Mouse (Mus musculus) spleen, adult 2 months (tissue): Measurements from ENCODE around the gene Pygl. TPM values are rescaled to one million over a fixed set of nuclear protein-coding genes. Genes with fewer than 3 reads are reported as not detected.

Experiments
- DNase-seq, 2 experiments: peaks; one replicate each; pipeline versions ENCODE4 v3.0.0 to v3.0.0-alpha.2; 2012 to 2021; ENCODE audit warnings: low spot score in 2 of 2, low read depth in 1 of 2
- H3K27ac ChIP-seq: fragments of 200-500 bp; 2 replicates; pipeline ENCODE4 v1.5.1; 2012; ENCODE audit warnings: low read length, inconsistent platforms; ENCODE audit not compliant: insufficient read depth
- H3K27me3 ChIP-seq: fragments of 200-500 bp; 2 replicates; pipeline ENCODE4 v1.6.1; 2012; ENCODE audit warnings: mild to moderate bottlenecking, moderate library complexity, low read length, inconsistent platforms; ENCODE audit not compliant: control insufficient read depth, insufficient read depth
- H3K36me3 ChIP-seq: fragments of 200-500 bp; 2 replicates; pipeline ENCODE4 v1.6.1; 2012; ENCODE audit warnings: mild to moderate bottlenecking, low read length, inconsistent platforms; ENCODE audit not compliant: control insufficient read depth, insufficient read depth
- H3K4me1 ChIP-seq: fragments of 200-500 bp; 2 replicates; pipeline ENCODE4 v1.6.1; 2011; ENCODE audit warnings: inconsistent platforms; ENCODE audit not compliant: control insufficient read depth, insufficient read depth, insufficient read length
- H3K4me3 ChIP-seq: fragments of 200-500 bp; 2 replicates; pipeline ENCODE4 v1.5.1; 2011; ENCODE audit warnings: mild to moderate bottlenecking, inconsistent platforms; ENCODE audit not compliant: insufficient read depth, insufficient read length; ENCODE audit errors: extremely low read depth
- CTCF ChIP-seq: fragments of 200-500 bp; IDR thresholded peaks from 2 replicates; pipeline ENCODE4 v1.5.1; 2011; ENCODE audit warnings: mild to moderate bottlenecking, inconsistent platforms; ENCODE audit not compliant: insufficient read depth, insufficient read length, insufficient replicate concordance; ENCODE audit errors: extremely low read depth
- POLR2A ChIP-seq: fragments of 200-500 bp; IDR thresholded peaks from 2 replicates; pipeline ENCODE4 v1.6.1; 2011; ENCODE audit warnings: low read depth, low read length, inconsistent platforms
- WGBS: fragments of 180-500 bp; shearing (Covaris S2); methylation state at CpG from one replicate; pipeline ENCODE4 v1.1.7; 2018; 5-methylcytosine and 5-hydroxymethylcytosine counted together
- polyA plus RNA-seq: library from polyadenylated mRNA; depleted of rRNA; stranded (reverse); fragments of >200 nt; gene quantifications from 2 replicates; pipeline ENCODE4 v1.2.3, GENCODE M21; 2012; rRNA removed

Gene Pygl
- polyA plus RNA-seq, result 12.9 and 13.2 TPM in 2 replicates

GRCm38 (mm10) chr12:70231294-70231693, at the start of gene Pygl:
TSS of gene Pygl (minus strand) at chr12:70231488.
- 92% methylated on average over 2 of the region's 2 CpGs for WGBS
- Histone ChIP-seq H3K4me3 (no peak within 1 kb of the TSS), H3K27me3 (no peaks in the 10 kb centered on the region), H3K36me3 (no peaks in the 10 kb centered on the region), H3K27ac (no peak within 1 kb of the TSS), H3K4me1 (peaks cover 7% of the 10 kb centered on the region)
- TF ChIP-seq CTCF, result no peak
- no peak for TF ChIP-seq POLR2A
- no peak for DNase-seq

GRCm38 (mm10) chr12:70280930-70281329, 49.6 kb upstream of the Pygl start:
- no peaks in the 10 kb centered on the region for H3K4me1 ChIP-seq
- no peaks in the 10 kb centered on the region for H3K27me3 ChIP-seq
- H3K4me3 ChIP-seq, result no peak overlapping the region
- H3K36me3 ChIP-seq, result no peaks in the 10 kb centered on the region
- WGBS, result 87% methylated on average over 2 of the region's 2 CpGs
- DNase-seq, result no peak
- TF ChIP-seq CTCF, result no peak
- no peak for TF ChIP-seq POLR2A
- H3K27ac ChIP-seq, result no peak overlapping the region

GRCm38 (mm10) chr12:70280381-70280780, 49.1 kb upstream of the Pygl start:
- H3K4me3 ChIP-seq, result no peak overlapping the region
- no peak for TF ChIP-seq POLR2A
- TF ChIP-seq CTCF, result no peak
- 70% methylated on average over 10 of the region's 10 CpGs for WGBS
- DNase-seq, result peak in 1 of 2 experiments; percentile 3
- H3K36me3 ChIP-seq, result no peaks in the 10 kb centered on the region
- H3K27ac ChIP-seq, result no peak overlapping the region
- no peaks in the 10 kb centered on the region for H3K27me3 ChIP-seq
- no peaks in the 10 kb centered on the region for H3K4me1 ChIP-seq

GRCm38 (mm10) chr12:70277071-70277939, 46.0 kb upstream of the Pygl start:
- H3K36me3 ChIP-seq, result no peaks in the 10 kb centered on the region
- no peak for TF ChIP-seq POLR2A
- TF ChIP-seq CTCF, result no peak
- no peaks in the 10 kb centered on the region for H3K27me3 ChIP-seq
- H3K4me3 ChIP-seq, result no peak overlapping the region
- no peaks in the 10 kb centered on the region for H3K4me1 ChIP-seq
- no peak overlapping the region for H3K27ac ChIP-seq
- DNase-seq, result no peak
- 86% methylated on average over 12 of the region's 12 CpGs for WGBS

- WGBS, result 87% methylated on average over 6 of the region's 6 CpGs
- Histone ChIP-seq H3K4me3 (no peak overlapping the region), H3K4me1 (peaks cover 8% of the 10 kb centered on the region; the same call in 1 of the 2 replicates), H3K36me3 (no peaks in the 10 kb centered on the region), H3K27me3 (no peaks in the 10 kb centered on the region), H3K27ac (no peak overlapping the region)
- DNase-seq, result no peak
- TF ChIP-seq POLR2A, result no peak
- TF ChIP-seq CTCF, result no peak
These were observed 38.4 kb upstream of the Pygl start for GRCm38 (mm10) chr12:70269724-70270123.

GRCm38 (mm10) chr12:70267314-70267713, 36.0 kb upstream of the Pygl start:
- Histone ChIP-seq H3K36me3 (no peaks in the 10 kb centered on the region), H3K4me1 (peaks cover 8% of the 10 kb centered on the region; the same call in 1 of the 2 replicates), H3K4me3 (no peak overlapping the region), H3K27ac (no peak overlapping the region), H3K27me3 (no peaks in the 10 kb centered on the region)
- DNase-seq, result no peak
- TF ChIP-seq POLR2A, result no peak
- no peak for TF ChIP-seq CTCF
- 29% methylated on average over 9 of the region's 9 CpGs for WGBS

- Histone ChIP-seq H3K4me1 (peaks cover 8% of the 10 kb centered on the region; the same call in 1 of the 2 replicates), H3K4me3 (no peak overlapping the region), H3K36me3 (no peaks in the 10 kb centered on the region), H3K27me3 (no peaks in the 10 kb centered on the region), H3K27ac (no peak overlapping the region)
- TF ChIP-seq POLR2A (no peak), CTCF (no peak)
- WGBS, result 21% methylated on average over 8 of the region's 8 CpGs
- no peak for DNase-seq
These were observed 35.2 kb upstream of the Pygl start for GRCm38 (mm10) chr12:70266494-70266931.
